Mouse (Mus musculus) erythroblast, embryonic 14.5 days (primary cell): Measurements from ENCODE around the gene Mlycd.

Experiments
- GATA1 ChIP-seq: IDR thresholded peaks from 2 replicates; pipeline ENCODE4 v1.6.1; 2012; ENCODE audit warnings: low read length, inconsistent platforms, mixed read lengths
- TAL1 ChIP-seq: IDR thresholded peaks from 3 replicates; pipeline ENCODE4 v1.6.1; 2012; ENCODE audit warnings: low read length, inconsistent platforms, mixed read lengths

DNA sequence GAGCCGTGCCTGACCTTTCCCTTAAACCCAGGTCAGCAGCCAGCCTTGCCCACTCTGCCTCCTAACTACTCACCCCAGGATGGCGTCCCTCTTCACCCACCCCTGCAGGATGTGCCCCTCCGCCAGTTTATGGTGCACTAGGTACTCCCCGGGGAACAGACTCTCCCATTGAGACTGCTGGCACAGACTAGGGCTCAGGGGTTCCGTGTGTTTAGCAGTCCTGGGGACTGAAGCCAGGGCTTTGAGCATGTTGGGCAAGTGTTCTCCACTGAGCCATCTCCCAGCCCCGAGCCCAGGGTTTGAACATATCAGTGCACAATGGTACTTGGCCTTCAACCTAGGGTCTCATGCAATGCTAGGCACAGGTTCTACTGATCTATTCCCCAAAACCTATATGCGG, 40.8 kb downstream of the Mlycd start:
- no peak for TF ChIP-seq GATA1
- TF ChIP-seq TAL1, result no peak
